Mouse (Mus musculus): ENCODE data around the gene Ube2z.
"Not testable (repeated sequence)": the region's sequence is repeated elsewhere in the genome, so short reads cannot be mapped to it uniquely, and the experiment has no call there.

Gene Ube2z

GRCm38 (mm10) chr11:96065215-96065911 lies at the start of gene Ube2z:
TSS of gene Ube2z (minus strand) at chr11:96065388.
- Histone ChIP-seq H3K27me3 (ENCODE audit: insufficient read depth, low read length) (no peaks in the 10 kb centered on the region), H3K4me1 (replicated peaks; ENCODE audit: low read depth, low read length) (peaks cover 47% of the 10 kb centered on the region), H3K4me3 (replicated peaks; ENCODE audit: low read length) (peak within 1 kb of the TSS; percentile 87), H3K36me3 (ENCODE audit: insufficient read depth, low read length) (peaks cover 56% of the 10 kb centered on the region), H3K9me3 (ENCODE audit: low read length) (no peaks in the 10 kb centered on the region)
- TF ChIP-seq POU5F1 (IDR thresholded peaks at IDR 0.05; ENCODE audit: borderline replicate concordance, low read length) (no peak), CTCF (conservative IDR thresholded peaks at IDR 0.05; ENCODE audit: low read length) (no peak), NANOG (IDR thresholded peaks at IDR 0.05; ENCODE audit: borderline replicate concordance, low read length) (no peak)

- no peak for TF ChIP-seq CTCF (conservative IDR thresholded peaks at IDR 0.05; ENCODE audit: low read length)
- TF ChIP-seq NANOG (IDR thresholded peaks at IDR 0.05; ENCODE audit: borderline replicate concordance, low read length) = peak; percentile 77
- TF ChIP-seq POU5F1 (IDR thresholded peaks at IDR 0.05; ENCODE audit: borderline replicate concordance, low read length) = no peak
- Histone ChIP-seq H3K27me3 (ENCODE audit: insufficient read depth, low read length) (no peaks in the 10 kb centered on the region), H3K4me1 (replicated peaks; ENCODE audit: low read depth, low read length) (peaks cover 57% of the 10 kb centered on the region), H3K9me3 (ENCODE audit: low read length) (no peaks in the 10 kb centered on the region), H3K36me3 (ENCODE audit: insufficient read depth, low read length) (no peaks in the 10 kb centered on the region), H3K4me3 (replicated peaks; ENCODE audit: low read length) (no peak overlapping the region)
Observed at GRCm38 (mm10) chr11:96114077-96114476, 48.9 kb upstream of the Ube2z start.

- Histone ChIP-seq H3K36me3 (ENCODE audit: insufficient read depth, low read length) (no peaks in the 10 kb centered on the region), H3K9me3 (ENCODE audit: low read length) (no peaks in the 10 kb centered on the region), H3K27me3 (ENCODE audit: insufficient read depth, low read length) (no peaks in the 10 kb centered on the region), H3K4me3 (replicated peaks; ENCODE audit: low read length) (peak within 1 kb of the TSS; percentile 64), H3K4me1 (replicated peaks; ENCODE audit: low read depth, low read length) (peaks cover 48% of the 10 kb centered on the region)
- TF ChIP-seq CTCF (conservative IDR thresholded peaks at IDR 0.05; ENCODE audit: low read length) (peak; percentile 61), POU5F1 (IDR thresholded peaks at IDR 0.05; ENCODE audit: borderline replicate concordance, low read length) (no peak)
Observed at GRCm38 (mm10) chr11:96111751-96112150, 46.6 kb upstream of the Ube2z start, which contains the start of gene Calcoco2. TSS of gene Calcoco2 (minus strand) at chr11:96111964.

- not testable (repeated sequence) for H3K4me3 ChIP-seq (replicated peaks; ENCODE audit: low read length); H3K9me3 ChIP-seq (ENCODE audit: low read length); H3K27me3 ChIP-seq (ENCODE audit: insufficient read depth, low read length); H3K36me3 ChIP-seq (ENCODE audit: insufficient read depth, low read length)
- peaks cover 41% of the 10 kb centered on the region for H3K4me1 ChIP-seq (replicated peaks; ENCODE audit: low read depth, low read length)
- TF ChIP-seq CTCF (conservative IDR thresholded peaks at IDR 0.05; ENCODE audit: low read length) = peak; percentile 56
Observed at GRCm38 (mm10) chr11:96110950-96111349, 45.8 kb upstream of the Ube2z start.

- no peak for TF ChIP-seq NANOG (IDR thresholded peaks at IDR 0.05; ENCODE audit: borderline replicate concordance, low read length)
- TF ChIP-seq POU5F1 (IDR thresholded peaks at IDR 0.05; ENCODE audit: borderline replicate concordance, low read length) = no peak
- TF ChIP-seq CTCF (conservative IDR thresholded peaks at IDR 0.05; ENCODE audit: low read length) = no peak
- H3K27me3 ChIP-seq (ENCODE audit: insufficient read depth, low read length) = no peaks in the 10 kb centered on the region
- H3K4me1 ChIP-seq (replicated peaks; ENCODE audit: low read depth, low read length) = peaks cover 19% of the 10 kb centered on the region
- no peak overlapping the region for H3K4me3 ChIP-seq (replicated peaks; ENCODE audit: low read length)
- H3K36me3 ChIP-seq (ENCODE audit: insufficient read depth, low read length) = no peaks in the 10 kb centered on the region
- no peaks in the 10 kb centered on the region for H3K9me3 ChIP-seq (ENCODE audit: low read length)
Observed at GRCm38 (mm10) chr11:96108376-96108775, 43.2 kb upstream of the Ube2z start.

- H3K4me3 ChIP-seq (replicated peaks; ENCODE audit: low read length) = no peak overlapping the region
- no peaks in the 10 kb centered on the region for H3K36me3 ChIP-seq (ENCODE audit: insufficient read depth, low read length)
- no peaks in the 10 kb centered on the region for H3K27me3 ChIP-seq (ENCODE audit: insufficient read depth, low read length)
- no peaks in the 10 kb centered on the region for H3K9me3 ChIP-seq (ENCODE audit: low read length)
- TF ChIP-seq CTCF (conservative IDR thresholded peaks at IDR 0.05; ENCODE audit: low read length) (peak; percentile 77), NANOG (IDR thresholded peaks at IDR 0.05; ENCODE audit: borderline replicate concordance, low read length) (no peak)
- peaks cover 3% of the 10 kb centered on the region; the same call in 1 of the 2 replicates for H3K4me1 ChIP-seq (replicated peaks; ENCODE audit: low read depth, low read length)
Observed at GRCm38 (mm10) chr11:96093361-96093760, 28.2 kb upstream of the Ube2z start.

- H3K36me3 ChIP-seq (ENCODE audit: insufficient read depth, low read length) = no peaks in the 10 kb centered on the region
- peaks cover 3% of the 10 kb centered on the region; the same call in 1 of the 2 replicates for H3K4me1 ChIP-seq (replicated peaks; ENCODE audit: low read depth, low read length)
- no peaks in the 10 kb centered on the region for H3K27me3 ChIP-seq (ENCODE audit: insufficient read depth, low read length)
- no peak overlapping the region for H3K4me3 ChIP-seq (replicated peaks; ENCODE audit: low read length)
- no peak for TF ChIP-seq NANOG (IDR thresholded peaks at IDR 0.05; ENCODE audit: borderline replicate concordance, low read length)
- TF ChIP-seq POU5F1 (IDR thresholded peaks at IDR 0.05; ENCODE audit: borderline replicate concordance, low read length) = no peak
- TF ChIP-seq CTCF (conservative IDR thresholded peaks at IDR 0.05; ENCODE audit: low read length) = no peak
- no peaks in the 10 kb centered on the region for H3K9me3 ChIP-seq (ENCODE audit: low read length)
Observed at GRCm38 (mm10) chr11:96092674-96093291, 27.6 kb upstream of the Ube2z start.

GRCm38 (mm10) chr11:96091073-96091472 lies 25.9 kb upstream of the Ube2z start:
- H3K9me3 ChIP-seq (ENCODE audit: low read length) = no peaks in the 10 kb centered on the region
- no peaks in the 10 kb centered on the region for H3K36me3 ChIP-seq (ENCODE audit: insufficient read depth, low read length)
- H3K4me3 ChIP-seq (replicated peaks; ENCODE audit: low read length) = no peak overlapping the region
- no peak for TF ChIP-seq POU5F1 (IDR thresholded peaks at IDR 0.05; ENCODE audit: borderline replicate concordance, low read length)
- no peak for TF ChIP-seq NANOG (IDR thresholded peaks at IDR 0.05; ENCODE audit: borderline replicate concordance, low read length)
- peak; percentile 34 for TF ChIP-seq CTCF (conservative IDR thresholded peaks at IDR 0.05; ENCODE audit: low read length)
- H3K4me1 ChIP-seq (replicated peaks; ENCODE audit: low read depth, low read length) = no peaks in the 10 kb centered on the region
- no peaks in the 10 kb centered on the region for H3K27me3 ChIP-seq (ENCODE audit: insufficient read depth, low read length)

- Histone ChIP-seq H3K9me3 (ENCODE audit: low read length) (no peaks in the 10 kb centered on the region), H3K4me3 (replicated peaks; ENCODE audit: low read length) (no peak overlapping the region), H3K36me3 (ENCODE audit: insufficient read depth, low read length) (no peaks in the 10 kb centered on the region), H3K4me1 (replicated peaks; ENCODE audit: low read depth, low read length) (peaks cover 8% of the 10 kb centered on the region), H3K27me3 (ENCODE audit: insufficient read depth, low read length) (no peaks in the 10 kb centered on the region)
- TF ChIP-seq POU5F1 (IDR thresholded peaks at IDR 0.05; ENCODE audit: borderline replicate concordance, low read length) (no peak), CTCF (conservative IDR thresholded peaks at IDR 0.05; ENCODE audit: low read length) (peak; percentile 43)
Observed at GRCm38 (mm10) chr11:96087981-96088380, 22.8 kb upstream of the Ube2z start.

All from E14TG2a.4 (cell line).